Mouse (Mus musculus) gastrocnemius, adult 18-20 months (tissue): ENCODE measurements at regions not wholly inside any gene's neighbourhood (a gene's known extent, or its start where the extent isn't known, plus 50 kb on each side); places are given as distances from the start of the nearest gene placed in this dataset.

Experiments
- DNase-seq: peaks from one replicate; pipeline ENCODE4 v3.0.0; 2021; ENCODE audit warnings: low spot score

DNA sequence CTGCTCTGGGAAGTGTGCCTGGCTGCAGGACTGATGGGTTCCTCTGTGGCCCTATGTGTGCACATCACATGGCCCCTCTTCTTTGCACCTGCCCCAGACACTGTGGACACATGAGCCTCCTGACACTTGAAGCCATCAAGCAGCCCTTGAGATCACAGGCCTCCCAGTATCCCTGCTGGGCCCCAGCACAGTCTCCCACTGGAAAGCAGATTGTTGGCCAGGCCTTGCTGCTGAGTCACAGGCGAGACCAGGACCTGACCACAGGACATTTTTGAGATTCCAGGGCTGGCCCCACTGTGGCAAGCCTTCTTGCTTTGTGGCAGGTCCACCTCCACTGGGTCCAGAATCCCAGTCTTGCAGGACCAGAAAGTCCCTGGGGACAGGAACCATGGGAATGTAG is 105.5 kb upstream of the Ccnd1 start:
- DNase-seq: no peak

DNA sequence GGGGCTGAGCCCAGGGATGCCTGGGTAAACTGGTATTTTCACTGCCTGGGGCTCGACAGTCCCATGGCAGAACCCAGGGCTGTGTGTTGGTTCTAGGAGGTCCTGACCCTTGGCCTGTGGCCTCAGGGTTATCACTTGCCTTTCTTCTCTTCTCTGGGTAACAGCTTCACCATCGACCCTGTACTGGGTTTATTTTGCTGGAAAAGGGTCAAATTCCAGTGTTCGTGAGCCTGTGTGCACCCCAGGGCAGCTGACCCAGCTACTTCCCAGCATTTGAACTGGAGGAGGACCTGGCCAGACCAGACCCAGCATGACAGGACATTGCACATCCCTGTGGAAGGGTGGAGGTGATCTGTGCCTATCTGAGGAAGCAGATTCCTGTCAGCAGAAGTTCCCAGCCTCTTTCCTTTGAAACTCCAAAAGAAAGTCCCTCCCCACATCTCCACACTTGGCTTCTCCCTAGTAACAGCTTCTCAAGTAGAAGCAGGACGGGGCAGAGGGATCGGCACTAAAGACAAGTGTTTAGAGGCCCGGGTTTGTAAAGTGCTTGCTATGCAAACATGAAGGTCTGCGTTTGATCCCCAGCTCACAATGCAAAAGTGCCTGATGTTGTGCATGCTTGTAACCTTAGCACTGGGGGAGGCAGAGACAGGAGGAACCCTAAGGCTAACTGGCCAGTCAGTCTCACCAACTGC is 103.9 kb upstream of the Ccnd1 start:
- no peak for DNase-seq

DNA sequence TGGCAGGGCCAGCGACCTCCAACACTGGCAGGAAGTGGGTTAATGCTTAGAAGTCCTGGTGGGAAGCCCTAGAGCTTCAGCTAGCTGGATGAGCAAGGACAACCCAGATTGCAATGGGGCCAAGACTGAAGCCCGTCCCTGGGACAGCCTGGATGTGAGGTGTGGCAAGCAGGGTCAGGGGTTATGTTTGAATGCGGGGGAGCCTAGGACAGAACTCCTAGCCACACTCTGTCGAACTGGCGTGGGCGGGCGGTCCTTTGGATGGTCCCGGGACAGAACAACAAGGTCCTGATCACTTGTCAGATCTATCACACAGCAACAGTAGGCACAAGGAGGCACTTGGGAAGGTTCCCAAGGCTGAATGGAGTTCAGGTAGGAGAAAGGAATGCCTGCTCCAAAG is 101.1 kb upstream of the Ccnd1 start:
- no peak for DNase-seq

DNA sequence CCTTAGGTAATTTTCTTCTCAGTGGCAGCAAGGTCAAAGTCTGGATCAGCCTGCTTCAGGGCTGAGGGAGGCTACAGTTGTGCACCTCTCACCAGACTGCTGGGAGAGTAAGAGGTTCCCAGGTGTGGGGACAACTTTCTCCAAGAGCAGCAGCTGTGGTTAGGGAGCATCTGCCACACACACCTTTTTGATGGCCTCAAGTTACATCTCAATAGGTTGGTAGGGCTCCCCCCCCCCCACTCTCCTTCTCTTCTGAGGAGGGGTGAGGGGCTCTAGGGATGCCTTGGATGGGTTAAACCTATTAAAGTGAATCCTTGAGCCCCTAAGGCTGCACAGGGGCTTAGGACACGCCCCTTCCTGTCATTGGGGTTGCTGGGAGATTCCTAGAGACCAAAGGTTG is 94.7 kb upstream of the Ccnd1 start:
- DNase-seq: no peak

DNA sequence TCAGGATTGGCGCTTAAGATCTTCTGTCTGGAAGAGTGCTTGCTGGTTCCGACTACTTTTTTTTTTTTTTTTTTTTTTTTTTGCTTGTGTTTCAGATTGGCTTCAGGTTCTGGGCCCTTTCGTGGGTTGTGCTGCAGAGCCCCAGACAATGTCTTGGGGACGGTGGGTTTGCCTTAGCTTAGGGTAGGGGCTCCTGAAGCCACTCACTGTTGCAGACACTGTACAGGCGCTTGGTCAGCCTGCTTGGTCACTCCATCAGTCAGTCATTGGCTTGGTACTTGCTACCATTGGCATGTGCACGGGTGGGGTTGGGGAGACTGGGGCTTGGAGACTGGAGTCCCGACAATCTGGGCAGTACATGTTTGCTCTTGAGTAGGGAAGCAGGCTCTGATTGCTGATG is 91.5 kb upstream of the Ccnd1 start:
- no peak for DNase-seq

DNA sequence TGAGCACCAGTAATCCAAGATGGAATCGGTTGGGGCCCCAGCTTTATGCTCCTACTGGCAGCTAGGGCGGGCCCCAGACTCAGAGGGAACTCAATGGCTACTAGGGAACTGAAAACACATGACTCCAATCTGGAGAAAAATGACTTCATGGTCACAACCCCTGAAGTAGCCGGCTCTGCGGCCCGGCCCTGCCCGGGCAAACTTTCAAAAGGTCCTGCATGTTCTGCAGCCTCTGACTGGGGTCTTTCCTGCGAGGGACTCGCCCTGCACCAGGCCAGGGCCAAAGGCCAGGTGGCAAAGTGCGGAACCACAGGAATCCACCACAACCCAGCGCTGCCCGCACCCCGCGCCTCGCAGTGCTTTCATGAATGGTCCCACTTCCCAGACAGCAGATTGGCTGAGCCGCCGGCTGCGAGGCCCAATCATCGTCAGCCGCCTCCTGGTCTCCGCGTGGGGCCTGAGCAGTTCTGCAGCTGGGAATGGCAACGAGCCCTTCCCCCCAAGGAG is 91.0 kb upstream of the Ccnd1 start:
- peak; percentile 72 for DNase-seq

DNA sequence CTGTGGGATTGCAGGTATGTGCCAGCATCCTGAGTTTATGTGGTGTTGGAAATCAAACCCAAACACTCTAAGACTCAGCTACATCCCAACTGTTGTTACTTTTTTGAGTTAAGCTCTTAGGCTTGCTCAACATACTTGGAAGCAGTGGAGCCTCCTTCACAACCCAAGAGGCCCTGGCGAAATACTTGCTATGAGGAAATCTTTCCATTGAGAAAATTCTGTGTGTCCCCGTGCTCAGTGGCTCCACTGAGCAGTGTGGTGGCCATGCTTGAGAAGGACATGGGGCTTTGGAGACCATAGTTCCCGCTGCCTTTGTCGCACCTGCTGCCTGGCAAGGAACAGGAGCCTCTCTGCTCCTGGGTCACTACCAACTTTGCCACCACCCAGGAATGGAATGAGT is 89.9 kb upstream of the Ccnd1 start:
- DNase-seq: no peak

DNA sequence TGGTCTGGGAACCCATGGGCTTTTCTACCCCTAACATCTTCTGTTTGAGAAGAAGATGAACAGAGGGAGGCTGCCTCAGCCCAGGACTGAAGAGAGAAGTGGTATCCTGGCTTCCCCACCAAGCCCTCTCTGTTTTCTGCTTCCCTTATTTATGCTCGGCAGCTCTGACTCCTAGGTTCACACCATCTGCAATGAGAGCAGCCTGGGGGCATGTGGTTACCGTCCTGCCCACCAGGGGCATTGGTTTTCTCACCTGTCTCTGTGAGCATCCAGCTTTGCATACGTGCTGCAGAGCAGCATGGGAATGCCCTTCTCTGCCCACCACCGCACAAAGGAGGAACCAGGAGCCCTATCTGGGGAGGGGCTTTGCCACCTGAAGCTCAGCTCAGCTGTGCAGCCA is 89.4 kb upstream of the Ccnd1 start:
- DNase-seq: no peak

DNA sequence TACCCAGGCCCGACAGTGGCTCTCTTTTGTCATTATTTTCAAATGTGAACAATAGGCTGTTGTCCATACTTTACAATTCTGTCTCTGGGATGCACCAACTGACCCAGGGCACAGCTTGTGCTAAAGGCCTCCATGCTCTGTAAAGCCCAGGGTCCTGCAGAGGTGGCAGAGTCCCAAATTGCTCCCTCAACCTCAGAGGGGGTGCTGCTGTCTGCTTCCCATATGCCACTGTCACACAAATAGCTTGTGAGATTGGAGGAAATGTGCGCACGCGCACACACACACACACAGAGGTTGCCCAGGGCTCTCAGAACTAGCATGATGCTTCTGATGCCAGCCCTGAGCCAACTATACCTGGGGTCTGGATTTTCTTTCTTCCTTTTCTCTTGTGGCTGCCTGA is 87.3 kb upstream of the Ccnd1 start:
- no peak for DNase-seq

DNA sequence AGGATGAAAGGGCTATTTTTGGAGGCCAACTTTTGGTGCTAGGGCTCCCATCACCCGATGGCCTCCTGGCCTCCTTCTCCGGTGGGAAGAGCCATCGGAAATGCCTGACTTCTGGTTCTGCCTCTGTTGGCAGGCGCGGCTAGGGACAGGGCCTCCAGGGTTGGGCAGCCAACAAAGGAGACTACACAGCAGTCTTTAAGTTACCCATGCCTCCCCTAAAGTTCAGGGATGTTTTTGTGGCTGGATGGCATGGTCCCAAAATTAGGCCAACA is 86.2 kb upstream of the Ccnd1 start:
- no peak for DNase-seq

DNA sequence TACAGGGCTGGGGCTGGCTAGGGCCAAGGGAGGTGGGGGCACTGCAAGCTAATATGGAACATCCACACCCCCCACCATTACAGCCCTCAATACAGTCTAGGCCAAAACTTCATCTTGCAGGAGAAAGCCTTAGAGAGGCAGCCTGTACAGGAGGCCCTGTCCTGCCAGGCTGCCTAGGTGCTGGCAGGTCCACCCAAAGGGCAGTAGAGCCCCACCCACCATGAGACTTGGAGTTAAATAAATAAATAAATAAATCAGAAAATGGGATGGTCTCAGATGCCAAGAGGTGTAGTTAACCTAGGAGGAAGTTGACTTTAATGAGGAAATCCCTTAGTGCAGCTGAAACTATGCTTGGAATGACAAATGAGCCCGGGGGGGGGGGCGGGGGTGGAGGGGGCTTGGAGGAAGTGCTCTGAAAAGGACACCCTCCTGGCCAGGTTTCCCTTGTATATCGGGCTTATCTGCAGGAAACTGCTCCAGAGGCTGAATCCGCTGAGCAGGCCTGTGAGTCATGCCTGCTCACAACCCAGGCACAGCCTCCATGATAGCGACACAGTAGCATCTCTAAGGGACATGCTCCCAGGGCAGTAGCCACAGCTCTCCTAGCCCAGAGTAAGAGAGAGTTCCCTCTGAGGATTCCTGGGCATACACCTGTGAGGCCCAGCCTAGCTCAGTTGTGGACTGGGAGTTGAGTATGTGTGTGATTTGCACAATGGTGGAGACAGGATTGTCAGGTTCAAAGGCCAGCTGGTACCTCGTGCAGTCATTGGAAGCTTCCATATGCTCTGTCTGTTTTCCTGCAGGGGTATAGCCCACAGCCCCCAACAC is 85.7 kb upstream of the Ccnd1 start:
- peak; percentile 16 for DNase-seq

DNA sequence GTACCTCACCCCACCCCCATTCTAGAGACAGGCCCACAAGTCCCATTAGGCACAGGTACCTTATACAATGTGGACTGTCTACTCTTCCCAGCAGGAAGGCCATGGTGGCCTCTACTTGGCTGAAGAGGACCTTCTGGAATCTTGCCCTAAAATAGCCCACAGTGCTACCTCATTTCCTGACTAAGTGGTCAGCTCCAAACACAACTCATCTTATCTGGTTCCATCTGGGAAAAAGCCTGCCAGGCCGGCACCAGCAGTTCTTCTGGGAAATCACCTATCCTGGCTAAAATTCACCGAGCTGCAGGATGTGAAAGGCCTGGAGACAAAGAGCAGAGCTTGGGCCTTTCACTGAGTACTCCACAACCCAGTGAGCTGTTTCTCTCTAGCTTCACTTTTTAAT is 84.9 kb upstream of the Ccnd1 start:
- no peak for DNase-seq

DNA sequence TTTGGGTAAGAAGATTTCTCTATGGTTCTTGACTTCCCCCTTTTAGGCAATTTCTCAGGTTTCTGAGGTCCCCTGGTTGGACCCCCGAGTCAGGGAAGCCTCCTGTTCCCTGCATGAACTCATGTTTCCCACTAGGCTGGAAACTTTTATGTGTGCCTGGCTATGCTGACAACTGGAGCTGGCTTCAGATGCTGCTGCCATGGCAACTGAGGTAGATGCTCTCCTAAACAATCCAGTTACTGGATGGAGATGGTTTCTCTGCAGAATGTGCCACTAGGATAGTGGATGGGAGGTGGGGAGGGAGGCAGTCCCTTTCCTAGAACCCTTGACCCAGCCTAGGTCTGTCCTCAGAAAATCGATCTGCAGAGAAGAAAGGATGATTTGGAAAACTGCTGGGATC is 79.4 kb upstream of the Ccnd1 start:
- DNase-seq: no peak

DNA sequence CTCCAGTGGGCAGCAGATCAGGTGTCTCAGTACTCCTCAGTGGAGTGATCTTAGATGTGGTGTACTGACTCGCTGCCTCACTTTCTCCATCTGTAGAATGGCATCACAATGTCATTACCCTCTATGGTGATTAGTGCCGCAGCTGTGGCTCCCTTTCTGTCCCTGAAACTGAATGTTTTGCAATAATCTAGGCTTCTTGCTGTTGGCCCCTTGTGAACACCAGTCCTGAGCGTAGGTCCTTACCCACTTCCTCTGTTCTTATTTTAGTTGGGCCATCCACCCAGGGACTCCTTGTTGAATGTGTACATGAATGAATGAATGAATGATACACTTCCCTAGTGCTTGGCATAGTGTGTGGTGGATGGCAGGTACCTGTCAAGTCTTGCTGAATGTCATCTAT is 78.4 kb upstream of the Ccnd1 start:
- DNase-seq: no peak

DNA sequence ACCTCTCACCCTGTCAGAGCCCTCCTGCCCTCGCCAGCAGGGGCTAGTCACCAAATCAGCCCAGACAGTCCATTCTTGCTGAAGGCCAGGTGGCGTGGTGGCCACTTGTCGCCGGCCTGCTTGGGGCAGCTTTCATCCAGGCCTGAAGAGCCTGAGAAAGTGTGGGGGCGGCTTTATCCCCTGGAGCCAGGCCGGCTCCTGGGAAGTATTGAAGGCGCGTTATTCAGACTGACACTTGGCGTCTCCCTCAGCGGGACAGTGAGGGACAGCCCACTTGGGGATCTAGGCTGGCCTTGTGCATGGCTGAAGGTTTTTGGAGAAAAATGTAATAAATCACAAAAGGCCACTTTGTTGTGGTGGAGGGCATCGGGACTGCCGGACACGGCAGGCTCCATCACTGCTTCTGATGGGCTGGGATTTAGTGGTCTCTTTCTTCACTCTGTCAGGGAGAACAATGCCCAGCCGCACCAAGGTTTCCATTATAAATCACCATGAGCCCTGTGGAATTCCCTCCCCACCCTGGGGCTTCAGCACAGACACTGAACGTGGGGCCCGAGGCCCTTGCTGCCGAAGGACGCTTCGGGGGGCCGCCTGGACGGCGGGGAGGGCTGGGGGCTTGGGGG is 75.8 kb upstream of the Ccnd1 start:
- DNase-seq: no peak

DNA sequence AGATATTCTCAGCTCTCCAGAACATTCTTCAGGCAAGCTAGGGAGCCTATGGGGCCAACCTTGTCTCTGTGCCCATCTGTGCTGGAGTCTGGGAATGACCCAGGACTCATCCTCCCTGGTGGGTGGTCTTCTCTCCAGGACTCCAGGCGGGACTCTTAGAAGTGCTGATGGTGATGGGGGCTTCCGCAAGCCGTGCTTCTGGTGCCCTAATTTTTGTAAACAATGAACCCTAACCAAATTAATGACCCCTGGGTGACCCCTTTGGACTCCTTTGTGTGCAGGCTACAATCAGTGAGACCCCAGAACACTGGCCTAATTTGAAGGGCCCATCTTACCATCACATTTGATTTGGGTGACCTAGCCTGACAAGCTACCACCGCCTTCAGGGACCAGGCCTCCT is 71.0 kb upstream of the Ccnd1 start:
- no peak for DNase-seq

DNA sequence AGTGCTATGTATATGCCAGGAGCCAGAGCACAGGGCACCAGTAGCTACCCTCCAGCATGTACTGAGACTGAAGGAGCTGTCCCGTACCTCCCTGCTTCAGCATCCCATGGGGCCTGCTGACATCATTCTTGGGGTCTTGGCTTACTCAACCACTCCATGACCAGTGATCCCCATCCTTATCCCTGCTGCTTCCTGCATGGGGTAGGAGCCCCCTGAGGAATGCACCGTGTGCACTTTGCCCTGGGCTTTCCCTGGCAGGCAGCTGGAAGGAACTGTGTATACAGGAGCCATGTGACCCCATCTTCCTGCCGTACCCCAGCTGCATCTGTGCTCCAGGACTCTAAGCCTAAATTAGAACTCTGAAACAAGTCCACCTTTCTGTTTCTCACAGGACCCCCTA is 70.3 kb upstream of the Ccnd1 start:
- DNase-seq: no peak

DNA sequence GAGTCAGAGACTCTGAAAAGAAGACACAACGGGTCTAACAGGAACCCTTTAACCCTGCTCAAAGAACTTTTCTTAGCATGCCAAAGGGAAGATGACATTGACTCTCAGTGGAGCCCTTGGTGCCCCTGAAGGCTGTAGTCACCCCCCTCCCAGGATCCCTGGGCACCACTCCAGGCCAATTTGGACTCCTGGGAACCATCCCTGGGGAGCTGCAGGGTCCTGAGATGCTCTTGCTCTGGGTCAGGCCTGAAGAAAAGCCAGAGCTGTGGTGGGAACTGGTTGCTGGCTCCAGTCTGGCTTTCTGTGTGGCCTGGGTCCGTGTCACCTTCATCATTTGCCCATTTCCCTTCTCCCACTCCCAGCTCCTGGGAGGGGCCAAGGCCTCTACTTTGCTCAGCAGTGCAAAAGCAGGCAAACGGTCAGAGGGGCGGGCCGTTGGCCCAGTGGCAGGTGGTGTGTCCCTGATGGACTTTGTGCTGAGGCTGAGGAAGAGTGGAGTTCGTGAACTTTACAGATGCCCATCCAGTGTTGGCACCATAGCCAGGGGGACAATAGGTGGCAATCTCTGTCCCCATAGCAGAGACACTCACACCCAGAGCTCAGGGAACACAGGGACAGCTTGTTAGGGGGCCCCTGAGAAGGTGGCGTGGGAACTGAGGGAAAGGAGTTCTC is 69.1 kb upstream of the Ccnd1 start:
- DNase-seq: no peak

DNA sequence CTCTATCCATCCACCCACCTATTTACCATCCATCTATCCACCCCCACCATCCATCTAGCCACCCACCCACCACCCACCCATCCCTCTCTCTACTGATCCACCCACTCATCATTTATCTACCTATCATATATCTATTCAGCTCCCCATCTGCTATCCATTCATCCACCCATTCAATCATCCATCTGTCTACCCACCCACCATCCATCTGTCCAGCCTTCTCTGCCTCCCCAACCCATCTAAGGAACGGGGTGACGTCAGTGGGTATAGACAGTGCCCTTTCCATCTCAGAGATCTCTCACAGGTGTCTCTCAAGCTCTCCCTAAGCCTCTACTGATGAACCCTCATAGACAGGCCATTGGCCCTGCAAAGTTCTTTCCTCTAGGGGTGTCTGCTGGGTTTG is 67.5 kb upstream of the Ccnd1 start:
- DNase-seq: no peak

DNA sequence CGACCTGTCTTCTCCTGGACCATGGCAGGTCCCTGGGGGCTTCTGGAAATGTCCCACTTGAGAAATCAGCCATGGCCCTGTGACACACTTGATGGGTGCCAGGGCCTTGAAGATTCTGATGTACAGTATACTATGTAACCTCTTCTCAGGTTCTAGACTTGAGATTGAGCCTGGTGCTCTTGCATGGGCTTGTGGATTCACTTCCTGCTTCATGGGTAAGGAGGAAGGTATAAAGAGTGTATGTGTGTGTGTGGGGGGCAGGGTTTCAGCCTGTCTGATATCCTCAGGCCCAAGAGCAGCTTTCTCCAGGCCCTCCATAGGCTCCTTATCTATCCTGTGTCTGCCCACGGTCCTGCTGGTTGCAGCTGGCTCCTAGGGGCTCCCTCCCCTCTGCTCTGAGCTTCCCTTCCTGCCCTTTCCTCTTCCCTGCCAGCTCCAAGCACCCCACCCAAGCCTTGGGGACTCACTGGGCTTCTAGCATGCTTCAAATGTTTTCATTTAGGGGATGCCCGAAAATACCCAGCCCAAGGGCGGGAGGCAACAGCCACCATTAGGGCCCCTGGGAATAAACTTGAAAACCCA is 61.9 kb upstream of the Ccnd1 start:
- DNase-seq: no peak

DNA sequence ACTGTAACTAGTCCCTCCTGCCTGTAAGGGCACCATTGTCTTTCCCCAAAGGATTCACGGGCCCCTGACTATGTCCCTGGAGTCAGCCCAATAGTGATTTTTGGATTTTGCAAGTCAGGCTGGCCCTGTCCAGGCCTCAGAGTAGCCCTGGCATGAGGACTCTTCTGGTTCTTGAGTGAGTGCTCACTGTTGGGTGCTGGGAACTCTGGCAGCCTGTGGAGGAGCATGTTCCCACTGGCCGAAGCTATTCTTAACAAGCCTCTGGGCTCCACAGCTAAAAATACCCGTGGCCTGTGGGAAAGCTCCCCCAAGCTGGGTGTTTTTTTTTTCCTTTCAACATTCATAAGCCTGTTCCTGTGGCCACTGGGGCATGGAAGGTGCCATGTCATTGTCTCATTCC is 60.0 kb upstream of the Ccnd1 start:
- DNase-seq: peak; percentile 27

DNA sequence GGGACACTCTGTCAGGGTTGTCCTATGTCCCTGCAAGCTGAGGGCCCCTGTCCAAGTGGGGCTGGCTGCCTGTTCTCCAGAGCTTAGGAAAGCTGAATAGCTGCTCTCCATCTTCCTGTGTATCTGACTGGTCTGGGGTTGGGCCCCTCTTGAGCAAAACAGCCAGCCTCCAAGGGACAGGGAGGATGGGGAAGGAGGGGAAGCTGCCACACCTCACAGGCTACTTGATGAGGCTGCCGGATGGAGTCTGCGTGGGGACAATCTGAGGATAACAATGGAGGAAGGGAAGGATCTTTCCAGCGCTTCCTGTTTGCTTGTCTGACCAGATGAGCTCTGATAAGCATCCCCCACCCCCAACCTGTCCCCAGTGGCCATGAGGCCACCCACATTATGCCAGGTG is 57.1 kb upstream of the Ccnd1 start:
- DNase-seq: no peak
